Mouse (Mus musculus) embryo, embryonic 11 days (tissue): Measurements from ENCODE around the gene Basp1.
A peak's percentile ranks its signal among the peaks of the same experiment; 100 is the strongest.

Experiments used
- DNase-seq: peaks from one replicate; pipeline ENCODE4 v3.0.0-alpha.2; 2015

Basp1 gene

DNA sequence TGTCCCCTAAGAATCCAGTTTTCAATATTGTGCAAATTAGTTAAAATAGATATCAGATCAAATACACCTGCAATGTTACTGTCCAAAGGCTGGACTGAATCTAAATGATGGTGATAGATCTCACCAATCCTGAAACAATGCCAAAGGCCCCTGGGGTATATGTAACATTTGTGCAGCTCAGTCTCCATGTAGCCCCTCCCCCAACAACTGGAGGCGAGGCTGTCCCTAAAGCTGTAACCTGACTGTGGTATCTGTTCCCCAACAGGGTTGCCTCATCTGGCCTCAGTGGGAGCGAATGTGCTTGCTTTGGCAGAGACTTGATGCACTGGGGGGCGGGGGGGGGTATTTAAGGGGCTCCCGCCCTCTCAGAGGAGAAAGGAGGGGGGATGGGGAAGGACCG lies 52.7 kb downstream of the Basp1 start:
- peak; percentile 54 for DNase-seq

DNA sequence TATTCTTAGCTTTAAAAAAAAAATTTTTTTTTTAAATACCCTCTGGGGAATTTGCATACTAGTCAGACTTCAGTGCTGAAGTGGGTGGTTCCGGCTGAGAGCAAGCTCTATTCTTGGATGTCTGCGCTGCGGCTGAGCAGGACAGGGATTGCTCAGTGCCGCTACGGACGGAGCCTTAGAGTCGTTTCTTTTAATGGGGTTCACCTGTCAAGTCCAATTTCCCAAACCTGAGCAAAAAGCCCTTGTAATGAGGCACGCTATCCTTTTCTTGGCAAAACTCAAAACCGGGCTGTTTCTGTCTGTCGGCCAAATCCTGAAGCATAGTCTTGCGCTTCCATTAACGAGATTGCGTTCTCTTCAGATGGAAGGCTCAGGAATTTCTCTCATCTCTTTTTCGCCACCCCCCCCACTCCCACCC lies 54.9 kb downstream of the Basp1 start:
- peak; percentile 23 for DNase-seq

DNA sequence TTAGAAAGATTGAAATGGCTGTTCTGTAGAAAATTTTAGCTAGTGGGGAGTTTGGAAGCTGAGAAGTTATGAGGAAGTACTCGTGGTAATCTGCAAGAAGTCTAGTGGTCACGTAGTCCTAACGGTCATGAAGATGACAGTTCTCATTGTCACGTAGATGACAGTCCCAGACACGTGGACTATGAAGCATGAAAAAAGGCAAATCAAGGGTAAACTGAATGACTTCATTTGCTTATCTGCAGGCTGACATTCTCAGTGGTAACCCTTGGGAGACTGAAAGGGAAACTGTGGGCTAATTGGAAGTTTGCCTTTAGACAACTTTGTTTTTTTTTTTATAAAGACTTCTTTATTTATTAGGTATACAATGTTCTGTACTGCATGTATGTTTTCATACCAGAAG lies 58.2 kb downstream of the Basp1 start:
- no peak for DNase-seq

DNA sequence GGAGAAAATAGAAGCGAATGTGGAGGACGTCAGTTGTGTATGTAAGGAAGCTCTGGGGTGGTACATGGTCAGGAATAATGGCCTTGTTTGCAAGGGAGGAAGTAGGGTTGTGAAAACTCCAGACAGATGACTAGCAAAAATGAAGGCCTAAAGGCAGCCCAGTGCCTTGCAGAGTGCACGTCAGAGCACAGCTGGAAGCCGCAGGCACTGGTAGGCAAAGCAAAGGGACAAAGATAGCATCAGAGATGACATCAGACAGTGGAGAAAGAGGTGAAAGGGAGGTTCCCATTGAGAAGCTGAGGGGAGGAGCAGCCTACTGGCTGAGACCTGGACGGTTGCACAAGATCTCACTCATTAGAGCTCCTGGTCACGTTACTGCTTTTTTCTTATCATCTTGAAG lies 58.8 kb downstream of the Basp1 start:
- DNase-seq, result no peak

DNA sequence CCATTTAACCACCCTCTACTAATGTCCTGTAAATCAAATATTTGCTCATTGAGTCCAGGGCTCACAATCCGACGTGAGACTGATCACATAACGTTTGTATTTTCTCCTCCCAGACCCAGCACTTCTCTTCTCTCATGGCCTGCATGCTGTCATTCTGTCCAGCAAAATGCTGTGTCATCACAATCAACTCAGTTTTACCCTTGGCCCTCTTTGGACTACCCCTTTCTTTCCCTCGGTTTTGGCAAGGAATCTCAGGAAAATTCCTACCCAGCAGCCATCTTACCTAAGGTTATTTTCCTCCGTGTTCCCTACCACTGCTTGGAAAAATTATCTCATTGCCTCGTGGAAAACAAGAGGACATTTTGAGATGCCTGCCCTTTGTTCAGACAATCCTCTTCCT lies 60.1 kb downstream of the Basp1 start:
- DNase-seq, result no peak

DNA sequence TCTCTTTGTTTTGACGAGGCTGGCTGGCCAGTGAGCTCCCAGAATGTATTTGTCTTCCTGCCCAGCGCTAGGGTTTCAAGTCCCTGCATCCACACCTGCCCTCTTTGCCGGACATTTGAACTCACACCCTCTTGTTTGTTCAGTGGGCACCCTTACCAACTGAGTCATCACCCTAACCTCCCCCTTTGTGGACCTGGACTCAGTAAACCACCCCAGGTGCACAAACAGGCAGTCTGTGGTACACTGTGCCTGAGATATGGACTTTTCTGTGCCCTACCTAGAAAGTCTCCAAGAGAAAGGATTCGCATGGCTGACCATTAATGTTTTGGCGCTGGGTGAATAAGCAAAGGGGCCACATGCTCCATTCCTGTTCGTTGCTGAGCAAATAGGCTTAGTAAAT lies 70.3 kb downstream of the Basp1 start:
- DNase-seq, result no peak

DNA sequence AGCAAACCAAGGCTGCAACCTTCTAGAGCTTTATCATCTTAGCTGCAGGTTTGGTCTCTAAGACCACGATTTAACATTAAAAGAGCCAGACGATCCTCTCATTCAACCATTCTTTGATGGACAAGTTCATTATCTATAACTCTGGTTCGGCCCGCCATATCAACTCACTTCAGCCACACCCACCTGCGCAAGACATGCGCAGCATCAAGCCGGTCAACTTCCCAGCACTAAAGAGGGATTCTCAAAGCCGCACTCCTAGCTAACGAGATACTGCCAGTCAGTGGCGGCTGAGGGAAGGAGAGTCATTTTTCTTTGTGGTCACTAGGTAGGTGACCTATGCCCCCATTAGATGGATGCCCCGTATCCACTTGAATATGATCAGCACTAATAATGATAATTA lies 78.3 kb downstream of the Basp1 start:
- no peak for DNase-seq

DNA sequence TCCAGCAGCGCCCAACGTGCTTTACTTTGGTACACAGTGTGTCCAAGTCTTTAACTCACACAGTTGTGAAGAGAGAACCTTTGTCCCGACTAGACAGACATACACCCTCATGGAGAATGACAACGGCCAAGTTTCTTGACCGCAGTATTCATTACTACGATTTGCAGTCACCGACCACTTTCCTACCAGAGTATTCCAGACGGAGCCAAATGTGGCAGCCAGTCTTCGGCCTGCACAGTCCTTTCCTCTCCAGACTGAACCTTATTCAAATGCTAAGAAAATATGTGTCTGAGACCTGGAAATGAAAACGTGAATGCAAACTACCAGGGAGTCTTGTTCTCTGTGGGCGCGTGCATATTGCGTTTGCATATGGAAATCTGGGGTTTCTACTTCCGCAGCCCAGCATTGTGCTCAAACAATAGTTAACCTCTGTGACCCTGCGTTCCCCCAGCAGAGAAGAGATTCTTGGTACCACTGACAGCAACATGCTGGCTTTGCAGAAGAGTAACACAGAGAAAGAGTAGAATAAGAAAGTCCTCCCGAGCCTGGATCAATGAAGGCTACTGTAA lies 81.6 kb downstream of the Basp1 start:
- peak; percentile 24 for DNase-seq

DNA sequence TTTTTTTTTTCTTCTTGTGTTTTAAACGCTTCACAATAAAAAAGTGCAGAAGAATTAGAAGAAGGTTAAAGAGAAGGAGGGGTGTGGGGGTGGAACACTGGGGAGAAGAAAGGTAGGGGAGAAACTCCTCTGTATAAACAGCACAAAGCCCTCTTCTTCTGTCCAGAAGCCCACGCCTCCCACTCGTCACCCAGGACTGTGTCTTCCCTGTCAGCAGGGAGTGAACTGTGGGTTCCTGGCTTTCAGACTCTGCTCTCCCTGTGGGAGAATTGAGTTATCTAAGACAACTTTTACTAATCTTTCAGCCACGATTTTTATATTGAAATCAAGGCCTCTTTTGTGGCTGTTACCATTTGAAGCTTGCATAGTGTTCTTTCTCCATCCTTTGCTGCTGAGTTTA lies 82.6 kb downstream of the Basp1 start:
- no peak for DNase-seq

DNA sequence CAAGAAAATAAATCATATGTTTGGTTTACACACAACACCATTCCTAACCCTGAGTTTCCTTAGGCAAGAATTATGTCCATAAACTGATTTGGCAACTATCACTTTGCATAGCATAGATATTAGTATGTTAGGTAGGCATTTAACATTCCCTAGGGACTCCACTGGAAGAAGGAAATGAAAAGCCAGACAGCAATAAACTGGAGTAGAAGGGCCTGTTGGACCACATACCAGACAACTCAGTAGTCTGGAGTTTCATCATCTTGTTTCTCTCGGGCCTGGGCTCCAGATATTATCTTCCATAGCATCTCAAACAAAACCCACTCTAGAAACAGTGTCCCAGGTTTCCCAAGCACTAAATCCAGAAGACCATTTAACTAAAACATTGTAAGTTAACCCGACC lies 91.0 kb downstream of the Basp1 start:
- DNase-seq, result no peak

DNA sequence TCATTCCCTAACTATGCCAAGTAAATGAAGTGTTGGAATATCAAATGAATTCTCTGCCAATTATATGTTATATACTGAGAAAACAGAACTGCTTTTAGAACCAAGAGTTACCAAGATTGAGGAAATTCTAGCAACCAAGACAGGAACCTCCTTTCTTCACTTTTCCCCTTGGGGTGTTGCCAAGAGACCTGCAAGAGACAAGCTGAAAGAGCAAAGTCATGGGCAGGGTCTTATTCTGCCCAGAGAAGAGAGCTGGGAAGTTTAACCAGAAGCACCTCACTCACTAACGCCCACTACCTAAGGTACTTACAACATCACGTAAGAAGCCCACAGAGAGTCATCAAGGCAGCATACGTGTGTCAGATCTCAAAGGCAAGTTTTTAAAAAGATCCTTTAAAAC lies 91.5 kb downstream of the Basp1 start:
- no peak for DNase-seq

DNA sequence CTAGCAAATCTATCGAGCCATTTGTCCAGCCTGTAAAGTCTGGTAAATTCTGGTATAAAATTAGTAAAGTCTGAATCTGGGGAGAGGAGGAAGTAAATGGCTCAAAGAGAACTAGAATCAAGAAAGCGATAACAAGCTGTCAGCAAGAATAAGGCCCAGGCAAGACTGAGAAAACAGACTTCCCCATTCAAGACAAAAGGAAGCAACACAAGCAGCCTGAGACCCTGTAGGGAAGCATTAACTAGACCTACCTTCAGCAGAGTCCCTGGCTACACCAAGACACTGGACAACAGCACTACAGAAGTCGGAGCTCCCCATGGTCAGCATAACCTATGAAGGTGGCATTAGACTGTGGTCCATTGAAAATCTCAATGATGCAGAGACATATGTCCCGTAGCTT lies 91.9 kb downstream of the Basp1 start:
- no peak for DNase-seq

DNA sequence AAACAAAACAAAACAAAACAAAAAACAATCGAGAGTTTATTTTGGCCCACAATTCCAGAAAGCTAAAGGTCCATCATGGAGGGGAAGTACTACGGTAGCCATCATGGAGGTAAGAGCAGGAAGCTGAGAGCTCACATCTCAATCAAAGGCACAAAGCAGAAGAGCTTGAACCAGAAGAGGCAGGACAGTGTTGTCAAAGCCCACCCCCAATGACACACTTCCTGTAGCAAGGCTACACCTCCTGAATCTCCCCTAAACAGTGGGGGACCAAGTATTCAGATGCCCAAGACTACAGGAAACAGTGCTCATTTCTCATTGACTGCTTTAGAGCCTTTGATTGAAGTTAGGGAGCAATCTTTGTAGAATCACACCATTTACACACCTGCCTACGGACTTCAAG lies 99.1 kb downstream of the Basp1 start:
- DNase-seq, result no peak
